Mouse (Mus musculus): Measurements from ENCODE around the gene Fam205c. TPM values are rescaled to one million over a fixed set of nuclear protein-coding genes. Genes with fewer than 3 reads are reported as not detected.

Gene Fam205c
- polyA plus RNA-seq, 1 experiment from 2014 or later, result 2.1 TPM

DNA sequence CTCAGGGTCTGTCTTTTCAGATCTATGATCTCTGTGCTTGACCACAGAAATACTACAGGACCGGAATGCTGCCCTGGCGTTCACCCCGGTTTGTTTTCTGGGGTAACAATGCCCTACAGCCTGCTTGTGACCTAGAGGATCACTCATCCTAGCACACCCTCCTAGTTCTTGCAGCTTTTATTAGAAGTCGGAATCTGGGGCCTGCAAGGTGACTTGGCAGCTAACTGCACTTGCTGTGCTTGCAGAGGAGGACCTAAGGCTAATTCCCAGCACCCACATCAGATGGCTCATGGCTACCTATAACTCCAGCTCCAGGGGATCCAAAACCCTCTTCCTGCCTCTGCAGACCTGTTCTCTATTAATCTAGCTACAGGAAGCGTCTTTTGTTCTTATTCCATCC lies 28.7 kb upstream of the Fam205c start:
- no peaks in the 10 kb centered on the region for H3K27me3 ChIP-seq (replicated peaks)
- ATAC-seq (replicated peaks), result no peak
- WGBS, result 91% methylated on average over 5 of the region's 5 CpGs

GRCm38 (mm10) chr4:42902174-42902573 lies 28.1 kb upstream of the Fam205c start:
- Histone ChIP-seq H3K4me1 (no peaks in the 10 kb centered on the region), H3K4me3 (no peak overlapping the region), H3K27me3 (replicated peaks) (no peaks in the 10 kb centered on the region), H3K4me2 (no peak overlapping the region), H3K27ac (no peak overlapping the region), H3K9me3 (no peaks in the 10 kb centered on the region), H3K36me3 (replicated peaks) (no peaks in the 10 kb centered on the region), H3K9ac (no peak overlapping the region)
- 66% methylated on average over 9 of the region's 9 CpGs for WGBS
- ATAC-seq (replicated peaks), result no peak

More for the DNA sequence above, 28.7 kb upstream of the Fam205c start:
- Histone ChIP-seq H3K9me3 (no peaks in the 10 kb centered on the region), H3K36me3 (replicated peaks) (no peaks in the 10 kb centered on the region), H3K4me3 (no peak overlapping the region), H3K9ac (no peak overlapping the region), H3K27ac (no peak overlapping the region), H3K4me2 (no peak overlapping the region), H3K4me1 (no peaks in the 10 kb centered on the region)

- Histone ChIP-seq H3K36me3 (replicated peaks) (no peaks in the 10 kb centered on the region), H3K4me3 (no peak overlapping the region), H3K9me3 (no peaks in the 10 kb centered on the region), H3K4me2 (no peak overlapping the region), H3K4me1 (no peaks in the 10 kb centered on the region), H3K27ac (no peak overlapping the region), H3K27me3 (replicated peaks) (no peaks in the 10 kb centered on the region), H3K9ac (no peak overlapping the region)
- 68% methylated on average over 5 of the region's 5 CpGs for WGBS
- no peak for ATAC-seq (replicated peaks)
These were observed 26.8 kb upstream of the Fam205c start for GRCm38 (mm10) chr4:42900878-42901277.

- Histone ChIP-seq H3K27ac (no peak overlapping the region), H3K9me3 (no peaks in the 10 kb centered on the region), H3K27me3 (replicated peaks) (no peaks in the 10 kb centered on the region), H3K9ac (no peak overlapping the region), H3K36me3 (replicated peaks) (no peaks in the 10 kb centered on the region), H3K4me1 (no peaks in the 10 kb centered on the region), H3K4me2 (no peak overlapping the region), H3K4me3 (no peak overlapping the region)
- 33% methylated on average over 3 of the region's 3 CpGs for WGBS
- no peak for ATAC-seq (replicated peaks)
These were observed 24.9 kb upstream of the Fam205c start for GRCm38 (mm10) chr4:42898914-42899313.

GRCm38 (mm10) chr4:42895118-42895517 lies 21.1 kb upstream of the Fam205c start:
- Histone ChIP-seq H3K4me3 (no peak overlapping the region), H3K4me2 (no peak overlapping the region), H3K9ac (no peak overlapping the region), H3K4me1 (no peaks in the 10 kb centered on the region), H3K9me3 (no peaks in the 10 kb centered on the region), H3K27me3 (replicated peaks) (no peaks in the 10 kb centered on the region), H3K36me3 (replicated peaks) (no peaks in the 10 kb centered on the region), H3K27ac (no peak overlapping the region)
- WGBS, result 52% methylated on average over 7 of the region's 7 CpGs
- no peak for ATAC-seq (replicated peaks)

GRCm38 (mm10) chr4:42891176-42891575 lies 17.1 kb upstream of the Fam205c start:
- Histone ChIP-seq H3K4me1 (no peaks in the 10 kb centered on the region), H3K4me2 (no peak overlapping the region), H3K9me3 (no peaks in the 10 kb centered on the region), H3K4me3 (no peak overlapping the region), H3K9ac (no peak overlapping the region), H3K27ac (no peak overlapping the region), H3K36me3 (replicated peaks) (no peaks in the 10 kb centered on the region), H3K27me3 (replicated peaks) (no peaks in the 10 kb centered on the region)
- 66% methylated on average over 7 of the region's 7 CpGs for WGBS
- ATAC-seq (replicated peaks), result no peak

- WGBS, result 87% methylated on average over 6 of the region's 6 CpGs
- Histone ChIP-seq H3K4me2 (no peak overlapping the region), H3K27ac (no peak overlapping the region), H3K4me3 (no peak overlapping the region), H3K36me3 (replicated peaks) (no peaks in the 10 kb centered on the region), H3K27me3 (replicated peaks) (no peaks in the 10 kb centered on the region), H3K9me3 (no peaks in the 10 kb centered on the region), H3K9ac (no peak overlapping the region), H3K4me1 (no peaks in the 10 kb centered on the region)
- no peak for ATAC-seq (replicated peaks)
These were observed 14.8 kb upstream of the Fam205c start for GRCm38 (mm10) chr4:42888806-42889205.

GRCm38 (mm10) chr4:42886926-42887325 lies 12.9 kb upstream of the Fam205c start:
- Histone ChIP-seq H3K4me3 (no peak overlapping the region), H3K27ac (no peak overlapping the region), H3K9me3 (no peaks in the 10 kb centered on the region), H3K36me3 (replicated peaks) (no peaks in the 10 kb centered on the region), H3K4me1 (no peaks in the 10 kb centered on the region), H3K27me3 (replicated peaks) (no peaks in the 10 kb centered on the region), H3K9ac (no peak overlapping the region), H3K4me2 (no peak overlapping the region)
- 91% methylated on average over 6 of the region's 6 CpGs for WGBS
- no peak for ATAC-seq (replicated peaks)

DNA sequence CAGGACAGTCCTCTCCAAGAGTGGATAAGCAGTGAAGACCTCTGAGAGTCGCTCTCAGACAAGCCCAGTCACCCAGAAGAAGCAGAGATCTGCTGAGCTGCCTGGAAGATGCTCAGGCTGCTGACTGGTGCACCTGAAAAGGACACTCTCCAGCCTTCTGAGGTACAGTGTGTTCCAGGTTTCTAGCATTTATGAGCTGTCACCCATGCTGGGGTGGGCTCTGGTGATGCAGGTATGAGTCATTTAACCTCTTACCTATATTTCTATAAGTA lies 6.6 kb upstream of the Fam205c start:
- ATAC-seq (replicated peaks), result no peak
- WGBS, result 48% methylated on average over 1 of the region's 1 CpGs
- H3K36me3 ChIP-seq (replicated peaks), result no peaks in the 10 kb centered on the region
- no peaks in the 10 kb centered on the region for H3K9me3 ChIP-seq
- H3K4me1 ChIP-seq, result no peaks in the 10 kb centered on the region
- no peaks in the 10 kb centered on the region for H3K27me3 ChIP-seq (replicated peaks)
- H3K4me3 ChIP-seq, result no peak overlapping the region
- H3K9ac ChIP-seq, result no peak overlapping the region
- no peak overlapping the region for H3K27ac ChIP-seq
- no peak overlapping the region for H3K4me2 ChIP-seq

DNA sequence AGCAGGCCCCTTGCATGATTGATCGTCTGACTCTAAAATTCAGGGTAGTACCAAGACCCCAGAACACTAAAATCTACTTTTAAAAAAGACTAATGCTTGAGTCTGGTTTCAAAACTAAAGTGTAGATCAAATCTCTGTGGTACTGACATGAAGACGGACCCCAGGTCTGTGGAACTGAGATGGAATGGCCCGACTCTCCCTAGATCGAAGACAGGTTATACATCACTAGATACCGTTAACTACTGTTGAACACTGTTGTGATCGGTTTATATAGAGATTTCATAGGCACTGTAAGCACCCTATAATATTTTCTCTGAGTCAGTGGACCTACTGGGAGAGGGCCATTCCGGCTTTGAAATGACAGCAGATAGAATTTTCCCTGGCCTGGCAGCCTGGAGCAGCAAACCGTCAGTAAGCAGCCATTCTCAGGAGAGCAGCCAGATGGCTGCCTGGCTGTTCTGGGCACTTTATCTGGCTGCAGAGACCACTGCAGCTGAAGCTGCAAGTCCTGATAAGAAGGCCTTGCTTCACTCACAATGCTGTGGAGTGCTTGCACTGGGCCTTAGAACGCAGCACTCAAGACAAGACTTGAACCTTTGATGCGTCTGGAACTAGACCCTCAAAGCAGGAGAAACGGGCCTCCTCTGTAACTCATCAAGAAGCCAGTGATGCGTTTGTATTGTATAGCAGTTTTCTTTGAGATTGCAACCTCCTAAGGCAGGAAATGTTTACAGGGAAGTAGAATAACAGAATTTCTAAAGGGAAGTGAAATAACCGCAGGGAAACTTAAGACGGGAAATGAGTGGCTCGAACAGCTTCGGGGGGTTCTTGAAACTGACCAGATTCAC lies 6.0 kb upstream of the Fam205c start:
- H3K27me3 ChIP-seq (replicated peaks), result no peaks in the 10 kb centered on the region
- no peaks in the 10 kb centered on the region for H3K36me3 ChIP-seq (replicated peaks)
- 0 out of 2 replicates have a peak overlapping the region, but pooled peaks have one; percentile 8 for H3K27ac ChIP-seq
- no peaks in the 10 kb centered on the region for H3K9me3 ChIP-seq
- no peaks in the 10 kb centered on the region for H3K4me1 ChIP-seq
- WGBS, result 79% methylated on average over 16 of the region's 16 CpGs
- no peak overlapping the region for H3K4me3 ChIP-seq
- H3K4me2 ChIP-seq, result no peak overlapping the region
- no peak for ATAC-seq (replicated peaks)
- H3K9ac ChIP-seq, result no peak overlapping the region

DNA sequence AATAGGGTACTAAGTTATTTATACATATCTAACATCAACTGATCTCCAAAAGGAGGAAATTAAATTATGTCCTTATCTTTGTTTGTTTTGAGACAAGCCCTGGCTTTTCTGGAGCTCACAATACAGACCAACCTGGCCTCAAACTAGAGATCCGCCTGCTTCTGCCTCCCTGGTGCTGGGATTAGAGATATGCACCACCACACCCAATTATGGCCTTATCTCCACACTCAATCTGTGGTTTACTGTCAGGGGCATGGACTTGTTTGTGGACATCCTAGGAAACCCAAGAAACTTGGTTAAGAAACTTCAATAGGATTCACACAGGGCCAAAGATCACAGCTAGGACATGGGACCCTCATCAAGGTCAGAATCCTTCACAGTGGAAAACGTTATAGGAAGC lies 3.6 kb upstream of the Fam205c start:
- Histone ChIP-seq H3K36me3 (replicated peaks) (no peaks in the 10 kb centered on the region), H3K27ac (no peak overlapping the region), H3K27me3 (replicated peaks) (no peaks in the 10 kb centered on the region), H3K9ac (no peak overlapping the region), H3K9me3 (no peaks in the 10 kb centered on the region), H3K4me2 (no peak overlapping the region), H3K4me1 (no peaks in the 10 kb centered on the region), H3K4me3 (no peak overlapping the region)
- WGBS, result 82% methylated on average over 2 of the region's 2 CpGs
- ATAC-seq (replicated peaks), result no peak

DNA sequence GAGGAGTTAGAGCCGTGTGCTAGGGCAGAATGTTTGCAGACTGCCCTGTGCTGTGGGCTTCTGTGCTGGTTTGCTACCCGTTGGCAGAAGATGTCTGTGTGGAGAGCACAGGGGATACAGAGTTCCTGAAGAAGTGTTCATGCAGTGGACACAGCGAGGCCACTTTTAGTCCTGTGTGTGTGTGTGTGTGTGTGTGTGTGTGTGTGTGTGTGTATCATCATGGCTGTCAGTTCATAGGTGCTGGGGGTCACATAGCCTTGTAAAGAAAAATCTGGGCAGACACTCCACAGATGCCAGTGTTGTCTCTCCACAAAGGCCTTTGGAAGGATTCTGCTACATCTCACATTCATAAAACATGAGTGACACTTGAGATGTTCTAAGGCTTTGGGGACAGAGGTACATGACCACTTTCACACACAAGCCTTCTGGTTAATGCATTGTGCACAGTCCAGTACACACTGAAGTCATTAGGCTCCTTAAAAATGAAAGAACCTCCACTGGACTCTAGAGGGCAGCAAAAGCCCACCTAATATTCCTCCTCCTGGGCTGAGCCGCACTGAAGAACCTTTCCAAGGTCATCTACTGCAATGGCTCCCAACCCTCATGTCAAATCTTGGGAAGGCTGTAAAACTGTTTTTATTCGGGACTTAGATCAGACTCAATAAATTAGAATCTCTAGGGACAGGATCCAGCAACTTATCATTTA lies 2.7 kb upstream of the Fam205c start:
- Histone ChIP-seq H3K27me3 (replicated peaks) (no peaks in the 10 kb centered on the region), H3K36me3 (replicated peaks) (no peaks in the 10 kb centered on the region), H3K9me3 (no peaks in the 10 kb centered on the region), H3K4me1 (no peaks in the 10 kb centered on the region), H3K4me2 (no peak overlapping the region), H3K9ac (no peak overlapping the region), H3K27ac (no peak overlapping the region), H3K4me3 (no peak overlapping the region)
- ATAC-seq (replicated peaks), result peak; percentile 93
- WGBS, result 35% methylated on average over 5 of the region's 5 CpGs
